Mouse (Mus musculus) heart, postnatal 36 days (tissue): ENCODE measurements around the gene Nipa1. TPM values are rescaled to one million over a fixed set of nuclear protein-coding genes. Genes with fewer than 3 reads are reported as not detected.
"Not testable (repeated sequence)": the region's sequence is repeated elsewhere in the genome, so short reads cannot be mapped to it uniquely, and the experiment has no call there.

Experiments used
- DNase-seq, 2 experiments: peaks; one replicate each; pipeline ENCODE4 v3.0.0; 2021 to 2022
- intact Hi-C: fragments of 180-260 bp; cut with DNase I; formaldehyde crosslinking; loops from one replicate; pipeline ENCODE4 v1.15.1; 2025
- total RNA-seq, 2 experiments: library from RNA; stranded (reverse); gene quantifications; 2 replicates each; pipeline ENCODE4 v1.2.3; 2021

Gene Nipa1
- 1 to 10 TPM; 5.8 to 5.9 TPM for total RNA-seq

GRCm38 (mm10) chr7:56019930-56020253 is at the start of gene Nipa1:
TSS of gene Nipa1 (minus strand) at chr7:56019954.
- intact Hi-C loops, result loop anchor here (2.0 kb wide), 1 partner anchor 31 kb away; the partner anchor contains the start of gene Herc2

DNA sequence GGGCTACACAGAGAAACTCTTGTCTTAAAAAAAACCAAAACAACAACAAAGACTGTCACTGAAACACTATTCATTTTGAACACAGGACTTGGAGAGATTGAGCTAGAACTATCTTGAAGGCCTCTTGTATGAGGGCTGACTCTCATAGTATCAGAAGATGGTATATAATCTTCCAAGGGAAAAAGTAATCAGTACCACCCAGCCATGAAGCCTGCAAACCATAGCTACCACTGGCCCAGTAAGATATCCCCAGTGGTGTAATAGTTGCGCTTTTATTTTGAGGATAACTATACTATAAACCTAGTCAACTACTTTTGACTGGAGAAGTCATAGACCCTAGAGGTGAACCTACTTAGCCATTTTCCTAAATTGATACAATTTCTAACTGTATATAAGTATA is 46.9 kb upstream of the Nipa1 start:
- DNase-seq, result no peak
- intact Hi-C loops, result no loop called here

More at GRCm38 (mm10) chr7:56019930-56020253, at the start of gene Nipa1:
- DNase-seq, result no peak

GRCm38 (mm10) chr7:56066136-56066535 is 46.4 kb upstream of the Nipa1 start:
- intact Hi-C loops, result no loop called here
- DNase-seq, result no peak

DNA sequence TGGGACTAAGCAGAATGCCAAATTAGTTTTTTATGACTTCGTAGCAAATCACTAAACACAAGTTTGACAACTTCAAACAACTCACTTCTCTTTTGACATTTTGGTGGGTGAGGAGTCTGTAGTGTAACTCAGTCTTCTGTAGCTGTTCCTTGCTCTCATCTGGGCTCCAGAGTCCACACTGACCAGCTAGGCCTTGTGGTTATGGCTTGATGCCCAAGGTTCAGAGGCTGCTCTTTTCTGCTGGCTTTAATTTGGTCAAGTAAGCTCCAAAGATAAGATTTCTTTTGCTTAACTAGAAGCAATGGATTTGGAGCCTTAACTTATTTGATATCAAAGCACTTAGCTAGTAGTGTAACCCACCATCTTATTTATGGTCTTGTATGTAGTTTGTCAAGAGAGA is 45.1 kb upstream of the Nipa1 start:
- intact Hi-C loops, result no loop called here
- DNase-seq, result no peak

- intact Hi-C loops, result no loop called here
- no peak for DNase-seq
Measured at GRCm38 (mm10) chr7:56055338-56055737, 35.6 kb upstream of the Nipa1 start.

GRCm38 (mm10) chr7:56052996-56053395 is 33.2 kb upstream of the Nipa1 start:
- DNase-seq, result no peak
- intact Hi-C loops, result no loop called here

DNA sequence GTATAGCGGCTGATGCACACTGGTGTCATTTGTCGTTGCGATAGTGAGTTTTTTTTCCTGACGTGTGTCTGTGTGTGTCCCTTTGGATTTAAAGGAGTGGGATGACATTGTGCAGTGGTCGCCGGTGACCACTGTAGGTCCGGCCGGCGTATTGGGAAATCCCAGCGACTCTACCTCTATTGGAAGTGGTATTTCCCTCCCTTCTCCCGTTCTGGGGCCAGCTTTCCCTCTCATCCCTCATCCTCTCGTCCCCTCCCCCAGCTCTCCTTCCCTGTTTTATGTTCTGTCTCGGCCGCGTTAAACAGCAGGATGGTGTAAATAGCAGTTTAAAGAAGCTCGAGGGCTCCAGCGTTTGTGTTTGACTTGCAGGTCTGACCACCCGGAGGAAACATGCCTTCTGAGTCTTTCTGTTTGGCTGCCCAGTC is 30.7 kb upstream of the Nipa1 start:
- DNase-seq, result peak in 1 of 2 experiments; percentile 21
- intact Hi-C loops, result loop anchor here (2.0 kb wide), 1 partner anchor 32 kb away; the partner anchor contains the start of gene Nipa1

DNA sequence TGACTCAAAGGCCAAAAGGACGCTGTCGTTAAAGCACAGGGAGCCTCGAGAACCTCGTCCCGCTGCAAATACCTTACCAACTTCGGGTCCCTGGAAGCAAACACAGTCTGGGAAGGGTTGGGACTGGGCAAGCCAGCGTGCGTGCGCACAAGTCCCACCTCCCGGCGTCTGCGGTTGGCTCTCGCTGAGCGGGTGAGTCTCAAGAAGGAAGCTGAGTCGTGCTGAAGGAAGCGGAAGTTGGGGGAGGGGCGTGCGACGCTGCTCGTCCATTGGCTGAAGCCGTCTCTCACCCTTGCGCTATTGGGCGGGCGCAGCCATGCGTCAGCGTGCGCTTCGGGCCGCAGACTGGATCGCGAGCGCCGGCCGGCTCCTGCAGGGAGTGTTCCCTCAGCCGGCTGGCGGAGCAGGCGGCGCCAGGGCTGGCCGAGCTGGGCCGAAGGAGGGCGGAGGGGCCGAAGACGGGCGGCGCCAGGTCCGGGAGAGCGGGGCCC is 30.1 kb upstream of the Nipa1 start, which contains the start of gene Herc2:
Herc2 (plus strand) TSS at position 366 of the 491 bp plus-strand sequence.
- DNase-seq, result peak; percentile 97 to 98
- intact Hi-C loops, result loop anchor here (2.0 to 5.0 kb wide), 3 partner anchors 31 to 258 kb away; partner anchors contain the start of genes Nipa1, Nipa2 and Tubgcp5

GRCm38 (mm10) chr7:56047178-56047577 is 27.4 kb upstream of the Nipa1 start:
- no peak for DNase-seq
- intact Hi-C loops, result loop anchor here (2.0 to 5.0 kb wide), 3 partner anchors 22 to 255 kb away; partner anchors contain the start of genes Nipa2 and Tubgcp5

GRCm38 (mm10) chr7:56044267-56044629 is 24.5 kb upstream of the Nipa1 start:
- no peak for DNase-seq
- intact Hi-C loops, result no loop called here

DNA sequence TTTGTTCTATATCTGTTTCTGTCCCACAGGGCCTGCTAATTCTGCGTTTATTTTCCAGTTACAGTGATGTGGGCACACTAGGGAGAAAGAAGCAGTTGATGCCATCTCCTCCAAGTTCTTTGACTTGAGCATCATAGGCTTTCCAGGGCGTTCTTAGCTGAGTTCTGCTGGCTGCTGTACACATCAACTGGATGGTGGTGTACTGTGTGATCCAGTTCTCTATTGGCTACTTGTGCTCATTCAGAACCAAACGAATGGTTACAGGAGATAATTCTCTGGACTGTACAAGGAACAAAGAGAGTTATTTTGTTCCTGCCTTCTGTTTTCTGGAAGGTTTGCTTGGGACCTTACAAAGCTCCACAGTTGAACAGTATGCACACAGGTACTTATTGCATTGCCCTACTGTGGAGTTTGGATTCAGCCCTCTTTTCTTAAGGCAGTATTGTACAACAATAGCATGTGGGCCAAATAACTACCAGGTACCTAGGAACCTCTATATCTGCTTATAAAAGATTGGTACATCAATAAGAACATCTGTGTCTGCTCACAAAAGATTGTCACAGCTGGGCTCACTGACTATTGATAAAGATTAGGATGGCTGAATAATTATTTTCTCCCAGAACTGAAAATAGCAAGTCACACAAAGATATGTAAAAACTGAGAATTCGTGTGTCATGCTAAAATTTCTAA is 24.0 kb upstream of the Nipa1 start:
- intact Hi-C loops, result no loop called here
- no peak for DNase-seq

DNA sequence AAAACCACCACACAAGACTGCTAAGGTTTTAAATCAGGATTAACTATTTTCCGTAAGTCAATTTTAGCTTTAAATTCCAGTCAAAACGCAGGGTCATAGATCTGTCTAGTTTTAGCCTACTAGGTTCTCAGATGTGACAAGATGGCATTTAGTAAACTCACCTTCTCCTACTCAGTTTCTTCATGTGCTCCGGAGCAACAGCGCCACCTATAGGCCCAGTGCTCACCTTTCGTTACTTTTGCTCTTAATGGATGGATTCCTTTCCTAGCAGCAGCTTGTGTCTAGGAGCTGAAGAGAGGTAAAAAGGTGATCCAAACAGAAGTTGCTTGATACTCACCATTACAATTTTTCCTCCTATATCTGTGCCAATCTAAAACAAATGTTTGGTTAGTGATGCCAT is 22.6 kb upstream of the Nipa1 start:
- peak; percentile 62 to 77 for DNase-seq
- intact Hi-C loops, result loop anchor here (1.0 kb wide), 1 partner anchor 56 kb away; no protein-coding TSS in a partner anchor

DNA sequence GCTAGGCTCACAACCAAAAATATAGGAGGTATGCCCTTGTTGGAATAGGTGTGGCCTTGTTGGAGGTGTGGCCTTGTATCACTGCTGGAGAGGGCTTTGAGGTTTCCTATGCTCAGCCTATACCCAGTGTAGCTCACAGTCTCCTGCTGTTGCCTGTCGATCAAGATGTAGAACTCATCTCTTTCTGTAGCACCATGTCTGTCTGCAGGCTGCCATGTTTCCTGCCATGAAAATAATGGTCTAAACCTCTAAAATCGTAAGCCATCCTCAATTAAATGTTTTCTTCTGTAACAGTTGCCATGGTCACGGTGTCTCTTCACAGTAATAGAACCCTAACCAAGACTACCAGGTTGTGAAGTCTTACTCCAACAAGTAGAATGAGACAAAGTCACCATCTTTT is 3.8 kb upstream of the Nipa1 start:
- no peak for DNase-seq
- intact Hi-C loops, result no loop called here

- peak; percentile 69 to 70 for DNase-seq
- intact Hi-C loops, result loop anchor here (2.0 kb wide), 1 partner anchor 32 kb away; the partner anchor contains the start of gene Herc2
Measured at GRCm38 (mm10) chr7:56018972-56019929, 503 bp downstream of the Nipa1 start.

DNA sequence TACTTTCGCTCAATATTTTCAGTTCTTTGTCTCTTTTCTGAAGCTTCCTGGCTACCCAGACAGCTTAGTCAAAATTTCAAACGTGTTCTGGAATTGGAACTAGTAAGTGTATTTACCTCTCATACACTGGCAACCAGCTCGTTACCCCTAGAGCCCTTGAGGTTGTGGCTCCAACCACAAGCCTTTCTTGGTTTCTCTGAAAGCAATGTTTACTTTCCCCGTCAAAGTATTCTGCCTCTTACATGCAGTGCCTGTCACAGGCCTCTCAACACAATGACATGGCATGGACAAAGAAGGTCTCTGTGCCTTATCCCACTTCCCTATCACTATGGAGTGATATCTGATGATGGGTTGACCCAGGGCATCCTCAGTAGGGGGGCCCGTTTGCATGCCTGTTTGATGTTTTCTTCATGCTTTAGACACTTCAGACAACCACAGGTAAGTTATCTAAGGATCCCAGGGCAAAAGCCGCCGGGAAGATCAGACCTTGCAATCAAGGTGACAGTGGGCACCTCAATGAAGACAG is 1.2 kb downstream of the Nipa1 start:
- intact Hi-C loops, result loop anchor here (2.0 kb wide), 1 partner anchor 32 kb away; the partner anchor contains the start of gene Herc2
- DNase-seq, result peak in 1 of 2 experiments; percentile 13

DNA sequence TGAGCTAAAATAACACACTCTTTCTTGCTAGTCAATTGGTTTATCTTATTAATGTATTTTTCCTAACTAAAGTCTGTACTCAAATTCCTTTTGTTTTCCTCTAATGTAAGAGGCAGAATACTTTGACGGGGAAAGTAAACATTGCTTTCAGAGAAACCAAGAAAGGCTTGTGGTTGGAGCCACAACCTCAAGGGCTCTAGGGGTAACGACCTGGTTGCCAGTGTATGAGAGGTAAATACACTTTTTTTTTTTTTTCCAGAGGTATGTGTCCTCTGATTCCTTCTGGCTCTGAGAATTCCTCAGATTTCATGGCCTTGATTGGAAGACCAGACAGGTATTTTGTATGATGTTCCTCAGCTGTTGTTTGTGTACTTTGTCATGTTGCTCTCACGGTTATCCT is 2.0 kb downstream of the Nipa1 start:
- intact Hi-C loops, result loop anchor here (2.0 kb wide), 1 partner anchor 33 kb away; the partner anchor contains the start of gene Herc2
- DNase-seq, result no peak

DNA sequence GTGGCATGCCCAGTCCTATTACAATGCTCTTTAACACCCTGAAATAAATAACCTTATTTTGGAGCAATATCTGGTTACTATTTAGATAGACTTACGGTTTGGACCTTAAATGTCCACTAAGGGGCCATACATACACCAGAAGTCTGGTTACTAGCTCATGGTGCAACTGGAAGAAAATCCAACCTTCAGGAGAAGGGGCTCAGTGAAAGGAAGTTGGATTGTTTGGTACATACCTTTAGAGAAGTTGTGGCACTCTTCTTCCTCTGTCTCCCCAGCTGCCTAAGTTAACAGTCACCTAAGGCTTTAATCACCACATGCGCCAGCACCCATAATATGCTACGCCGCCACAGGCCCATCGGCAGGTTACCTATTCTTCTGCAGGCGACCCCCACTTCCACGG is 3.9 kb downstream of the Nipa1 start:
- no peak for DNase-seq
- intact Hi-C loops, result no loop called here

GRCm38 (mm10) chr7:56015172-56015571 is 4.6 kb downstream of the Nipa1 start:
- DNase-seq, result no peak
- intact Hi-C loops, result no loop called here

DNA sequence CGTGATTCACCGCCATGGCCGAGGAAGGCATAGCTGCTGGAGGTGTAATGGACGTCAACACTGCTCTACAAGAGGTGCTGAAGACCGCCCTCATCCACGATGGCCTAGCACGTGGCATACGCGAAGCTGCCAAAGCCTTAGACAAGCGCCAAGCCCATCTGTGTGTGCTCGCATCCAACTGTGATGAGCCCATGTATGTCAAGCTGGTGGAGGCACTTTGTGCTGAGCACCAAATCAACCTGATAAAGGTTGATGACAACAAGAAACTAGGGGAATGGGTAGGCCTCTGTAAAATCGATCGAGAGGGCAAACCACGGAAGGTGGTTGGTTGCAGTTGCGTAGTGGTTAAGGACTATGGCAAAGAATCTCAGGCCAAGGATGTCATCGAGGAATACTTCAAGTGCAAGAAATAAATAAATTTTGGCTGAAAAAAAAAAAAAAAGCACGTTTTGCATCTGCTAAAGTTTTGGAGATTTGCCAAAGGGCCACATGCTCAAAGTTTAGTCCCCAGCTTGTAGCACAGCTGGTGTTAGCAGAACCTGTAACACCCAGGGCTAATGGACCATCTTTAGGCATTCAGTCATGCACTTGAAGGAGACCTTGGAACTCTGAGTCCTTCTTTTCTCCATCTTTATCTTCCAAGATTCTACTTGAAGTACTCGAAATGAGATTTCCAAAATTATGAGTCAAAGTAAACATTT is 5.6 kb downstream of the Nipa1 start:
- DNase-seq, intact Hi-C loops: not testable (repeated sequence)
